Mouse (Mus musculus): ENCODE data around the gene Ccr8.
"Not testable (repeated sequence)": the region's sequence is repeated elsewhere in the genome, so short reads cannot be mapped to it uniquely, and the experiment has no call there.

Ccr8 gene

GRCm38 (mm10) chr9:120093701-120094100 lies 1.8 kb downstream of the Ccr8 start:
- DNase-seq, result no peak

- DNase-seq, result no peak
Measured at GRCm38 (mm10) chr9:120095886-120096285, 4.0 kb downstream of the Ccr8 start.

GRCm38 (mm10) chr9:120098682-120099081 lies 6.8 kb downstream of the Ccr8 start:
- peak; percentile 21 to 53 for DNase-seq

DNA sequence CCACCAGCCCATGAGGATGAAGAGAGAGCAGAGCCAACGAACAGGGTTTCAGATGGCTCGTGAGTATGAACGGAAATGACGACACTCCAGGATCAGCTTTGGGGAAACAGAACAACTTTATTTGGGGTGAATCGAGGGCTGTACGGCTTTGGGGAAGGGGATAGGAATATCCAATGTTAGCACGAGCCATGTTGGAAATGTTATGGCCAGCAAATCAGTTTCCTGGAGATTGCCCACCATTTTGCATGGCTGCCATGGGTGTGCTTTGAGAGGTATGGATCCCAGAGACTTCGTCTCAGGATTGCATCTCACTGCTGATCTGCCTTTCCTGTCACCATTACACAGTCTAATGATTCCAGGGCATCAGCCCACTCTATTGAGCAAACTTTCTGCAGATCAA lies 7.4 kb downstream of the Ccr8 start:
- DNase-seq, result no peak

DNA sequence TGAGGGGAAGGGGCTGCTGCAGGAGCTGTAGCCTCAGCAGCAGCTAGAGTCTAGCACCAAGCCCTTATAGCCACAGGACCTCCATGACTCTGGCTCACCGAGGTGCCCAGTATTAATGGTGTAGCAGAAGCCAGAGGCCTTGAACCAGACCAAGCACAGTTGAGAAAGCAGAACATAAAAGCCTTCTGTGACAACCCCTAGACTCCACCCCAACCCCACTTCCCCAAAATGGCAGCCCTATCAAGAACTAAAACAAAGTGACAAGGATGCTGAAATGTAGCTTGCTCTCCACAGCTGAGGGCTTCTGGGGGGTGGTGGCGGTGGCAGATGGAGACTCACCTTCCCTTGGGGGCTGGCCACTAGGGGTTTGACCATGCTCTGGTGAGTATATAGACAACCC lies 9.3 kb downstream of the Ccr8 start:
- no peak for DNase-seq

DNA sequence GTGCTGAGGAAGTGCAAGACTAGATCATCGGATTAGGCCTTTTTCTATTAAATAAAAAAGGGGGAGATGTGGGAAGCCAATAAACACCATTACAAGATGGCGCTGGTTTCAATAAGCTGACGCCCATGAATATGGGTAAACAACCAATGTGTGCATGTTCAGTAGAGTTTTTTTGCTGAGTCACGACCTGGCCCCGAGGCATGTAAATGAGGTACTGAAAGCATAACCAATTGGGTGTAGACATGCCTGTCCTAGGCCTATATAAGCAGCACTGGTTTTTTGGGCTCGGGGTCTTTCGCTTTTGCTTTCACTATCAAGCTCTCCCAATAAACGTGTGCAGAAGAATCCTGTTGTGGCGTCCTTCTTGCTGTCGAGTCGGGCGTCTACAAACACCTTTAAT lies 17.0 kb downstream of the Ccr8 start:
- DNase-seq, result not testable (repeated sequence)

- DNase-seq, result peak; percentile 94 to 96
Measured at GRCm38 (mm10) chr9:120110211-120111018, 18.5 kb downstream of the Ccr8 start, which contains the start of gene Slc25a38. Gene Slc25a38, plus strand, starts transcription at chr9:120110374.

- no peak for DNase-seq
Measured at GRCm38 (mm10) chr9:120111156-120111945, 19.4 kb downstream of the Ccr8 start.

- no peak for DNase-seq
Measured at GRCm38 (mm10) chr9:120112472-120112871, 20.6 kb downstream of the Ccr8 start.

DNA sequence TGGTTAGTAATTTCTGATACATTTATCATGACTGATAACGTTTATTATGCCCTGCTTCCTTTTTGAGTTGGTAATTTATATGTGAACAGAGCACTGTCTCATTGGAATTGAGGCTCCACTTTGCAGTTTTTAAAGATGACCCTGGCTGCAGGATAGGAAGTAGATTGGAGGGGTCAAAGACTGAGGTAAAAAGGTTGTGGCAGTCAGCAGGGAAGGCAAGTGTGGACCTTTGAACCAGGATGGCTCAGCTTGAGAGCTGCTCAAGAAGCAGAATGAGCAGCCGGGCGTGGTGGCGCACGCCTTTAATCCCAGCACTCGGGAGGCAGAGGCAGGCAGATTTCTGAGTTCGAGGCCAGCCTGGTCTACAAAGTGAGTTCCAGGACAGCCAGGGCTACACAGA lies 21.5 kb downstream of the Ccr8 start:
- peak in 1 of 2 experiments; percentile 25 for DNase-seq

- DNase-seq, result no peak
Measured at GRCm38 (mm10) chr9:120114051-120114788, 22.3 kb downstream of the Ccr8 start.

DNA sequence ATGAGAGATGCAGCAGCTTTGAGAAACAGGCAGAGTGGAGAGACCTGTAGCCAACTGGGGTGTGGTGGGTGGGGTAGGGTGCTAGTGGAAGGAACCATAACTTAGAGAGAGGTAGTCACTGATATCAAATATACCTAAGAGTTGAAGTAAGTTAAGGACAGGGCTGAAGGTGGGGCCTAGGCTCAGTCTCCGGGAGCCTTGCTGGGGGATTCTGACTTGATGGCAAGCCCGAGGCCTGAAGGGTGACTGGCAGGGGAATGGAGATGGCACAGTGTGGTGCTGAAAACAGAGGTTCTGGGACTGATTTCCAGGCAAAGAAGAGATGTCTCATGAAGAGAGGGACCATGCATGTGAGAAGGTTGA lies 22.9 kb downstream of the Ccr8 start:
- DNase-seq, result no peak

DNA sequence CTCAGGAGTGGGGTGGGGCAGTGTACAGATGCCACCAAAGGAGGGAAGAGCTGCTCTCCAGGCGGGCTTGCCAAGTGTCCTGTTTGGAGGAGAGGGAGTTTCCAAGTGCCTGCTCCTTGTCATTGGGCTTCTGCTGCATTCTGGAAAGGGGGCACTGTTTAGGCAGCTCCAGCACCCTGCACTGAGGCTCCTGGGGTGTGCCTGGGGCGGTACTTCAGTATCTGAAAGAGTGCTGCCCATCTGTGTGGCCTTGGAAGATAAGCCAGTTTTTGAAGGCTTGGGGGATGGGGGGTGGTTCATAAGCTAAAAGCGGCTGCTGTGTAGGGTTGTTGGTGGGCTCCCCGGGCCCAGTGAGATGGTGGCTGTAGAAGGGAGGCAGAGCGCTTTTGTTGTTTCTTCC lies 23.7 kb downstream of the Ccr8 start:
- no peak for DNase-seq

DNA sequence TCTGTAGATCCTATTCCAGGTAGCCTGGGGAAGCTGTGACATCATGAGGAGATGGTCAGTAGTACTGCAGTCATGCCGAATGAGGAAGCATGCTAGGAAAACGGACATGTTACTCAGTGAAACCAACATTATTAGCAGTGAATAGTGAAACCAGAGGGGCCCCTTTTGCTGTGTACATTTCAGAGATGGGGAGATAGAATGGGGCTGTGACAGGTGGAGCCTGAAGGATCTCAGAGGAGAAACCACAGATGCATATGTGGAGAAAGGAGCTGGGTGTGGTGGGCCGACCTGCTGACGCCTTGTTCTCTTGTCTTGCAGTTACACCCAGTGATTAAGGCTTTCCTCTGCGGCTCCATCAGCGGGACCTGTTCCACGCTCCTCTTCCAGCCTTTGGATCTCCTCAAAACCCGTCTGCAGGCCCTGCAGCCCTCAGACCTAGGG lies 24.3 kb downstream of the Ccr8 start:
- DNase-seq, result no peak

DNA sequence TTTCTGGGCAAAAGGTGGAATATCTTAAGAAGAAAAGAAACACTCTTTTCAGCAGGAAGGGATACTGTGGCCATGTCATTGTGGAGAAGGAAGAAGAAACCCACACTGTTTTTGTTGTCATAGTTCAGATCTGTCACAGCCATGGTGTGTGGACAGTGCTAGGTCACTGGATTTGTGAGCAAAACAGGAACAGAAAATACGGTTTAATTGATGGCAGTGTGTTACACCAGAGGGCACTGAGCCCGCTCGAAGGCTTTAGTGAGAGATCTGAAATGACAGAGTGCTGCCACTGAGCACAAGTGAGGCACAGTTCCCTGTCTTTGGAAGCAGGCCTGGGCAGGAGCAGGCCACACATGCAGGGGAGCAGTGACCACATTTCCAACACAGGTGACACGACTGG lies 26.3 kb downstream of the Ccr8 start:
- DNase-seq, result no peak

DNA sequence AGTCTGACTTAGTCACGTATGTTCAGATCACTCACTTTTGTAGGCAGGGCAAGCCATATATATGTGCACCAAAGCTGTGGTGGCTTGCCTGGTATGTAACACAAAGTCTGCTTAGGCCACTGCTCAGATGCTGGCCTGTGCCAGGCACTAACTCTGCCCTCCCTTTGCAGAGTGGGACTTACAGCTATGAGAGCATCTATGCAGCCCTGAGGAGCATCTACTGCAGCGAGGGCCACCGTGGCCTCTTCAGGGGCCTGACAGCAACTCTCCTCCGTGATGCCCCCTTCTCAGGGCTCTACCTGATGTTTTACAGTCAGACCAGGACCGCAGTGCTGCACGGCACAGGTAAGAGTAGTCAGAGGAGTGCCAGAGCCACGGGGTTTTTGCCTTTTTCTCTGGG lies 28.6 kb downstream of the Ccr8 start:
- no peak for DNase-seq

GRCm38 (mm10) chr9:120126868-120127267 lies 35.0 kb downstream of the Ccr8 start:
- DNase-seq, result no peak

- DNase-seq, result peak; percentile 97
Measured at GRCm38 (mm10) chr9:120127538-120128251, 35.8 kb downstream of the Ccr8 start, which contains the start of gene Rpsa. Gene Rpsa, plus strand, starts transcription at chr9:120127689.

- DNase-seq, result no peak
Measured at GRCm38 (mm10) chr9:120129276-120129675, 37.4 kb downstream of the Ccr8 start.

- DNase-seq, result no peak
Measured at GRCm38 (mm10) chr9:120131784-120132288, 39.9 kb downstream of the Ccr8 start.

DNA sequence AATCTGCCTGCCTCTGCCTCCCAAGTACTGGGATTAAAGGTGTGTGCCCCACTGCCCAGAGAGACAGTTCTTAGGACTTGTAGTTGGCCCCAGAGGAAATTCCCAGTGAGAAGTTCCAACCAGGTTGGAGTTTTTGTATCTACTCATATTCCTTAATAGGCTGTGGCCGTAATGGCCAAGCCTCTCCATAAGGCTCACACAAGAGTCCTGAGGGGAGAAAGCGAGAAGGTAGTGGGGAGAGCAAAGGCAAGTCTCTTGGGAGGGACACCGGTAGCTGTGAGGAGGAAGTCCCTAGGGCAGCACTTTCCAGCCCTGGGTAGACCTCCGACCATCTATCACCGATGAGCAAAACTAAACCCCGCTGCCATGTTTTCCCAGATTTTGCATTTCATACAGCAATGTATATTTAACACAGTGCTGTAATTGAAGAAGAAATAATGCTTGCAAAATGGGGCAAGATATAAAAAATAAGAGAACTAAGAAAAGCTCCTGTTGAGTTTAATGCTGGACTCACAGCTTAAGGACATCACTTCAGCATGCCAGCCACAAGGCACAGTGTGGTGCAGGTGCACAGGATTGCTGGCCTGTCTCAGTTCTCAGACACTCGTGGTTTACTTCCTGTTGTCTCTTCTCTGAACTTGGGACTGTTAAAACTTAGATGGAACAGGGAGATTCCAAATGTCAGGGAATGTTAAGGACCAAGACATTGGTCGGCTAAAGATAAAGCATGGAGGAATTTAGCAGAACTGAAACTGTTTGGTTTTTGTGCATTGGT lies 41.3 kb downstream of the Ccr8 start:
- DNase-seq, result no peak
